Mouse (Mus musculus) C2C12 (cell line): Measurements from ENCODE around the gene Lemd1. TPM values are rescaled to one million over a fixed set of nuclear protein-coding genes. Genes with fewer than 3 reads are reported as not detected.
A peak's percentile ranks its signal among the peaks of the same experiment; 100 is the strongest.

Experiments
- H3K27me3 ChIP-seq: one replicate; pipeline ENCODE4 v1.6.1; 2011; ENCODE audit not compliant: control insufficient read depth, insufficient read depth, insufficient read length
- H3K36me3 ChIP-seq: one replicate; pipeline ENCODE4 v1.6.1; 2011; ENCODE audit not compliant: control insufficient read depth, insufficient read depth
- H3K4me3 ChIP-seq: one replicate; pipeline ENCODE4 v1.5.1; 2011; ENCODE audit warnings: mild to moderate bottlenecking, control low read depth; ENCODE audit not compliant: poor library complexity, insufficient read depth, severe bottlenecking
- H3K79me2 ChIP-seq: one replicate; pipeline ENCODE4 v1.6.1; 2011; ENCODE audit not compliant: control insufficient read depth, insufficient read depth
- H3K79me3 ChIP-seq: one replicate; pipeline ENCODE4 v1.6.1; 2011; ENCODE audit warnings: low read depth, control low read depth
- H3ac ChIP-seq: one replicate; pipeline ENCODE3; 2011; ENCODE audit warnings: low read depth; ENCODE audit not compliant: control insufficient read depth, insufficient read length
- CEBPB ChIP-seq: IDR thresholded peaks from one replicate; pipeline ENCODE4 v1.6.1; 2011; ENCODE audit warnings: low read depth, mild to moderate bottlenecking, control low read depth, moderate library complexity
- CTCF ChIP-seq: IDR thresholded peaks from one replicate; pipeline ENCODE4 v1.5.1; 2011; ENCODE audit not compliant: control insufficient read depth, insufficient read depth, insufficient read length
- FOSL1 ChIP-seq: IDR thresholded peaks from one replicate; pipeline ENCODE4 v1.8.0; 2011; ENCODE audit warnings: mild to moderate bottlenecking, low read length; ENCODE audit not compliant: poor library complexity, insufficient read depth, severe bottlenecking
- MAX ChIP-seq: IDR thresholded peaks from one replicate; pipeline ENCODE4 v1.6.1; 2011; ENCODE audit warnings: mild to moderate bottlenecking, control low read depth
- MYOD1 ChIP-seq: IDR thresholded peaks from one replicate; pipeline ENCODE4 v1.6.1; 2011; ENCODE audit warnings: low read depth; ENCODE audit not compliant: control insufficient read depth, insufficient read length
- MYOG ChIP-seq: IDR thresholded peaks from one replicate; pipeline ENCODE4 v1.6.1; 2011; ENCODE audit not compliant: control insufficient read depth, insufficient read length; ENCODE audit errors: extremely low read depth
- USF1 ChIP-seq: IDR thresholded peaks from one replicate; pipeline ENCODE4 v1.6.1; 2011; ENCODE audit warnings: low read depth, mild to moderate bottlenecking, control low read depth, moderate library complexity
- polyA plus RNA-seq: library from polyadenylated mRNA; unstranded; fragments of >200 nt; fragmentation: generic; extraction: Trizol; gene quantifications from one replicate; pipeline ENCODE4 v1.2.1, GENCODE M21; 2012; ENCODE audit warnings: missing spikeins

Gene Lemd1
- polyA plus RNA-seq, 1 experiment = 0.14 TPM

DNA sequence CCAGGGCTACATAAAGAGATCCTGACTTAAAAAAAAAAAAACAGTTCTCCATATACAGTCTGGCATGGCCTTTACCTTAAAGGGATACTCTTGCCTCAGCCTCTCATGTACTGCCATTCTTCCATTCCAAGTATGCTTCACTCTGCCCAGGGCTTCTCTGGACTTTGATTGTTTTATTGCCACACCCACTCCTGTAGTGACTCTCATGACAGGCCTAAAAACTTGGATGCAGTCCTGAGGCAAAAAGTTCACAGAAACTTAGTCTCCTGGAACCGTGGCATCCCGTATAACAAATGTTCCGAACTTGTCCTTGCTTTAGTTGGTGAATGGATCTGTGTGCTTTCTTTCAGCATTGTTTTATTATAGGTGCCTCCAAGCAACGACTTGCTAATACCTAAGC is 55.4 kb downstream of the Lemd1 start:
- Histone ChIP-seq H3K4me3 (no peak overlapping the region), H3K27me3 (no peaks in the 10 kb centered on the region), H3ac (no peak overlapping the region), H3K36me3 (no peaks in the 10 kb centered on the region), H3K79me2 (no peaks in the 10 kb centered on the region), H3K79me3 (no peaks in the 10 kb centered on the region)
- TF ChIP-seq CTCF = no peak
- no peak for TF ChIP-seq MYOG
- TF ChIP-seq USF1 = no peak
- no peak for TF ChIP-seq FOSL1
- no peak for TF ChIP-seq MAX
- no peak for TF ChIP-seq CEBPB
- no peak for TF ChIP-seq MYOD1

DNA sequence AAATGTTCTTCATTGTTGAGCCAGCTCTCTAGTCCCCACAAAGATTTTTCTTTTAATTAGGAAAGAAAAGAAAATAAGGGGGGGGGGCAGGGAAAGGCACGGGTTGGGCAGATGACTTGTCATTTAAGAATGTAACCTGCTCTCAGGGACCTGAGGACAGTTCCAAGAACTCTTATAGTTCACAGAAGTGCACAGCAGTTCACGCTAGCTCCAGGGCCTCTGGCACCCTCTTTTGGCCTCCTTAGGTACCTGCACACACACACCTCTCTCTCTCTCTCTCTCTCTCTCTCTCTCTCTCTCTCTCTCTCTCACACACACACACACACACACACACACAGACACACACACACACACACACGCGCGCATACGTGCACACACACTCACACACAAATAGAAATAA is 63.2 kb downstream of the Lemd1 start:
- no peaks in the 10 kb centered on the region for H3K79me3 ChIP-seq
- no peak overlapping the region for H3K4me3 ChIP-seq
- no peaks in the 10 kb centered on the region for H3K79me2 ChIP-seq
- H3K36me3 ChIP-seq = no peaks in the 10 kb centered on the region
- no peaks in the 10 kb centered on the region for H3K27me3 ChIP-seq
- no peak overlapping the region for H3ac ChIP-seq
- no peak for TF ChIP-seq MYOD1
- TF ChIP-seq CEBPB = no peak
- TF ChIP-seq MYOG = no peak
- TF ChIP-seq FOSL1 = no peak
- no peak for TF ChIP-seq MAX
- no peak for TF ChIP-seq USF1
- TF ChIP-seq CTCF = no peak

DNA sequence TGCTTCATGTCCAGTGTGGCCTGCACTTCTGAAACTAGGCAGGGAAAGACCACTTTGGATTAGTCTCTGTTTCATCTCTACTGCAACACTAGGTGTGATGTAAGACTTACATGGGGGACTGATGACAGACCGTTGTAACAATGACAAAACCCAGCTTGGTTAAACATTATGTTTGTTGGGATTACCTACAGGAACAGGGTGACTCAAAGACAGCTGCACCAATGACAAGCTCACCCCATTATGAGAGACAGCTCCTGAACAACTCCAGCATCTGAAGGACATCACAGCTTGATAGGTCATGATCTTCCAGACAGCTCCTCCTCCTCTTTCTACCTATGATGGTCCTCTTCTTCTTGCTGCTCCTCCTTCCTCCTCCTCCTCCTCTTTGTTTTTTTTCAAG is 69.1 kb downstream of the Lemd1 start:
- Histone ChIP-seq H3K4me3 (no peak overlapping the region), H3K79me3 (no peaks in the 10 kb centered on the region), H3K27me3 (no peaks in the 10 kb centered on the region), H3K36me3 (no peaks in the 10 kb centered on the region), H3K79me2 (no peaks in the 10 kb centered on the region), H3ac (no peak overlapping the region)
- TF ChIP-seq MAX = no peak
- TF ChIP-seq MYOG = no peak
- TF ChIP-seq MYOD1 = no peak
- TF ChIP-seq FOSL1 = no peak
- TF ChIP-seq CEBPB = no peak
- no peak for TF ChIP-seq USF1
- no peak for TF ChIP-seq CTCF

DNA sequence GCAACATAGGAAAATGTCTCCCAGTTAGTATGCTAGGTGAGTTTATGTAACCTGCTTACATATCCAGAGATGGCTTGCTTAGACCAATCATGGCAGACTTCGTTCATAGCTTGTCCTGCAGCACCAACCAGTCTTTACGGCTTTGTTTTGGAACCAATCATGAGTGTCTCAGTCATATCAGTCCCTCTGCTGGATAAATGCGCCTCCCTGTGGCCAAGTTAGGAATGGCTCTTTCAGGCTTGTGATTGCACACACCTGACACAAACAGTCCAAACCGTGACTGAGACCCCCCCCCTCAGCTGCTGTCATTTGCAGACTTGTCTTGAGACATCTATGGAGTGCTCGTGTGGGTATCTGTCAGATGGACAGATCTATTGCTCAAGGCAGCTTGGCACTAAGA is 69.8 kb downstream of the Lemd1 start:
- no peaks in the 10 kb centered on the region for H3K79me3 ChIP-seq
- no peaks in the 10 kb centered on the region for H3K79me2 ChIP-seq
- H3K4me3 ChIP-seq = no peak overlapping the region
- H3K27me3 ChIP-seq = no peaks in the 10 kb centered on the region
- TF ChIP-seq MAX (no peak), USF1 (no peak), MYOG (no peak), FOSL1 (no peak), MYOD1 (no peak)
- H3ac ChIP-seq = no peak overlapping the region
- no peaks in the 10 kb centered on the region for H3K36me3 ChIP-seq

GRCm38 (mm10) chr1:132263618-132264017 is 72.4 kb downstream of the Lemd1 start:
- Histone ChIP-seq H3K79me2 (no peaks in the 10 kb centered on the region), H3ac (no peak overlapping the region), H3K36me3 (no peaks in the 10 kb centered on the region), H3K79me3 (no peaks in the 10 kb centered on the region), H3K4me3 (no peak overlapping the region), H3K27me3 (no peaks in the 10 kb centered on the region)
- TF ChIP-seq MYOD1 = no peak
- no peak for TF ChIP-seq CTCF
- TF ChIP-seq CEBPB = no peak
- TF ChIP-seq USF1 = no peak
- TF ChIP-seq FOSL1 = no peak
- TF ChIP-seq MAX = no peak
- no peak for TF ChIP-seq MYOG

- Histone ChIP-seq H3K36me3 (no peaks in the 10 kb centered on the region), H3K4me3 (no peak overlapping the region), H3K79me2 (no peaks in the 10 kb centered on the region), H3K79me3 (no peaks in the 10 kb centered on the region), H3K27me3 (no peaks in the 10 kb centered on the region), H3ac (no peak overlapping the region)
- TF ChIP-seq MYOG (no peak), CEBPB (peak; percentile 20), CTCF (no peak), MYOD1 (no peak), USF1 (no peak), FOSL1 (no peak), MAX (no peak)
Observed at GRCm38 (mm10) chr1:132264577-132264976, 73.3 kb downstream of the Lemd1 start.
